Mouse (Mus musculus) heart, embryonic 16.5 days (tissue): Measurements from ENCODE around the gene 4930415O20Rik. TPM values are rescaled to one million over a fixed set of nuclear protein-coding genes. Genes with fewer than 3 reads are reported as not detected.
A peak's percentile ranks its signal among the peaks of the same experiment; 100 is the strongest.

Experiments
- ATAC-seq: fragments of 200-750 bp; cut with Nextera tagmentation; replicated peaks from 2 replicates; pipeline ENCODE4 v1.8.0; 2017; ENCODE audit warnings: moderate number of reproducible peaks; ENCODE audit not compliant: insufficient read depth, low FRiP score; ENCODE audit errors: extremely low read depth
- H3K27ac ChIP-seq: fragments of 300-500 bp; sonication (generic); 2 replicates; pipeline ENCODE4 v1.5.1; 2014; ENCODE audit warnings: mild to moderate bottlenecking, low read length, control low read depth, moderate library complexity
- H3K27me3 ChIP-seq: fragments of 300-500 bp; sonication (generic); 2 replicates; pipeline ENCODE4 v1.6.1; 2014; ENCODE audit warnings: low read length, mixed read lengths; ENCODE audit not compliant: control insufficient read depth, insufficient read depth
- H3K36me3 ChIP-seq: fragments of 300-500 bp; sonication (generic); 2 replicates; pipeline ENCODE4 v1.6.1; 2014; ENCODE audit not compliant: control insufficient read depth, insufficient read depth
- H3K4me1 ChIP-seq: fragments of 300-500 bp; sonication (generic); 2 replicates; pipeline ENCODE4 v1.6.1; 2014; ENCODE audit warnings: low read length, mixed read lengths; ENCODE audit not compliant: control insufficient read depth, insufficient read depth
- H3K4me2 ChIP-seq: fragments of 300-500 bp; sonication (generic); 2 replicates; pipeline ENCODE4 v1.6.1; 2014; ENCODE audit warnings: low read depth, mild to moderate bottlenecking, control low read depth, low read length
- H3K4me3 ChIP-seq: fragments of 300-500 bp; sonication (generic); 2 replicates; pipeline ENCODE4 v1.5.1; 2014; ENCODE audit warnings: mild to moderate bottlenecking, control low read depth, low read length
- H3K9ac ChIP-seq: fragments of 300-500 bp; sonication (generic); 2 replicates; pipeline ENCODE4 v1.6.1; 2014; ENCODE audit warnings: low read length, control low read depth
- H3K9me3 ChIP-seq: fragments of 300-500 bp; sonication (generic); replicated peaks from 2 replicates; pipeline ENCODE4 v1.6.1; 2016; ENCODE audit warnings: low read length; ENCODE audit not compliant: control insufficient read depth
- WGBS: fragments of 180-500 bp; shearing (Covaris S2); extraction: QIAGEN DNeasy Blood & Tissue Kit; methylation state at CpG from one replicate; pipeline ENCODE4 v1.1.7; 2014; 5-methylcytosine and 5-hydroxymethylcytosine counted together
- polyA plus RNA-seq: library from polyadenylated mRNA; unstranded; fragments of >200 nt; fragmentation: Nextera tagmentation; extraction: Ambion mirVana; gene quantifications from 2 replicates; pipeline ENCODE4 v1.2.1, GENCODE M21; 2015

The 4930415O20Rik gene
- polyA plus RNA-seq, 1 experiment from 2014 or later, result 0.64 TPM

DNA sequence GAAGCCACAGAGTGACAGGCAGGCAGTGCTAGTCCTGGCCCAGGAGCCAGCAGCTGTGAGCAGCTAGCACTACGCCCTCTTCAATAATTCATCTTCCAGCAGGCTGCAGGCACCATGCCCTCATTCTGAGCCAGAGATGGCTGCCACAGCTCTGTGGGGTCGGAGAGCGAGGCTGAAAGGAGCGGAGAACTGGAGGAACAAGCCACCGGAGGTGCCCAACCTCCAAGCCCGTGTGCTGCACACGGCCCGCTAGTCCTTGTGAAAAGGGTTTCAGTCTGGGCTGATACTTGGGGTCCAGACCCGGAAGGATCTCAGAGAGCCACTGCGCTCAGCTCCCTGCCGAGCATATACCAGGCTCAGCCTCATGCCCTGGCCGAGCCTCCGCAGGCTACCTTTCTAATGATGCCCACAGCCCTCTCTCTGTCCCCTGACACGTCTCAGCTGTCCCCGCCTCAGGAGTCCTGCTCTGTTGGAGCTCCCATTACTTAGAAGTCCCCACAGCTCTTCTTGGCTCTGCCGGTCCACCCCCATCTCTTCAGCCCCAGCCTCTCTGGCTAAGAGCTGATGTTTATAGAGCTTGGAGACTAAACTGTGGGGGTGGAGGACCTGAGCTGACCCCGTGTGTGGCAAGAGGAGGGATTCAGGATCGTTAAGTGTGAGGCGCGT, 57.9 kb downstream of the 4930415O20Rik start:
- Histone ChIP-seq H3K9ac (peak overlapping the region; percentile 11), H3K4me1 (peaks cover 37% of the 10 kb centered on the region), H3K4me2 (peak overlapping the region; percentile 49), H3K36me3 (no peaks in the 10 kb centered on the region), H3K4me3 (peak overlapping the region; percentile 26), H3K9me3 (0 out of 2 replicates have a peak, but pooled peaks cover 2% of the 10 kb centered on the region), H3K27me3 (peaks cover 39% of the 10 kb centered on the region), H3K27ac (no peak overlapping the region)
- ATAC-seq, result no peak
- 14% methylated on average over 20 of the region's 20 CpGs for WGBS

DNA sequence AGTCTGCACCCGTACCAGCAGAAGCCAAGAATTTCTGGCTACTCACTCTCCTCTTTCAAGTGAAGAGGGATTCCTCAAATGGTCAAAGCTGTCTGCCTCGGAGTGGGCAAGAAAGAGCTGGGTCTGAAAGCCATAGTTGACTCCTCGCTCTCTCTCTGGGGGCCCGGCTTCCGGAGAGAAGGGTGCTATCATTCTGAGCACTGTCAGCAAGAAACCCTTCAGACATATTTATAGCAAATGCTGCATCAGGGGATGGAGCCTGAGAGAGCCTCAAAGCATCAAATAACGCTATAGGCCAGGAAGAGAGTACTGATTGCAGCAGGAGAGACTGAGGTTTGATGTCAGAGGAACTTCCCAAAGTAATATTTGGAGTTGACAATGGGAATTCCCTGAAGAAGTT, 58.7 kb downstream of the 4930415O20Rik start:
- H3K9me3 ChIP-seq, result no peaks in the 10 kb centered on the region
- H3K4me3 ChIP-seq, result no peak overlapping the region
- H3K27ac ChIP-seq, result no peak overlapping the region
- WGBS, result 26% methylated on average over 6 of the region's 6 CpGs
- H3K27me3 ChIP-seq, result peaks cover 46% of the 10 kb centered on the region
- no peak for ATAC-seq
- 0 out of 2 replicates have a peak overlapping the region, but pooled peaks have one; percentile 11 for H3K9ac ChIP-seq
- no peaks in the 10 kb centered on the region for H3K36me3 ChIP-seq
- peak overlapping the region; percentile 49; the same call in 1 of the 2 replicates for H3K4me2 ChIP-seq
- H3K4me1 ChIP-seq, result peaks cover 43% of the 10 kb centered on the region

- Histone ChIP-seq H3K9ac (peak within 1 kb of the TSS; percentile 62), H3K27me3 (peaks cover 51% of the 10 kb centered on the region)
- ATAC-seq, result no peak
Measured at GRCm38 (mm10) chr15:98630540-98630939, 59.7 kb downstream of the 4930415O20Rik start, which contains the start of gene Cacnb3. TSS of gene Cacnb3 (plus strand) at chr15:98630840.

DNA sequence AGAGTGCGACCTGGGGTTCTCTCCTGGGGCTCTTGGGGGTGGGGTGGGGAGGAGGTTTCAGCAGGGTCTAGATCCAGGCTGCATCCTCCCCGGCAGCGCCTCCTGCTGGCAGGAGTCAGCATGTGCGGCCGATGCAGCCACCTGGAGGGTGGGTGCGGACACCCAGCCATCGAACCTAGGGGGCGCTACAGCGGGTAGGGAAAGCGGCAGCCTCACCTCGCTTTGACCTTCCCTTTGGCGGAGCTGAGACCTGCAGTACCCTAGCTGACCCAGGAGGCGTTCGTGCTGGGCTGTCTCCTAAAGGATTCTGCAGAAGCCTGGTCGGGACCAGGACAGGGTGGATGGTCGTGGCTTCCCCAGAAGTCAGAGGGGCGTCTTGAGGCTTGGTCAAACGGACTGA, 60.7 kb downstream of the 4930415O20Rik start:
- peaks cover 47% of the 10 kb centered on the region for H3K4me1 ChIP-seq
- peak overlapping the region; percentile 62 for H3K9ac ChIP-seq
- peak overlapping the region; percentile 55 for H3K4me3 ChIP-seq
- H3K4me2 ChIP-seq, result peak overlapping the region; percentile 75
- 1% methylated on average over 18 of the region's 18 CpGs for WGBS
- H3K27ac ChIP-seq, result no peak overlapping the region
- H3K27me3 ChIP-seq, result peaks cover 52% of the 10 kb centered on the region
- ATAC-seq, result 0 out of 2 replicates have a peak, but pooled peaks have one; percentile 10
- H3K36me3 ChIP-seq, result no peaks in the 10 kb centered on the region
- no peaks in the 10 kb centered on the region for H3K9me3 ChIP-seq

More at GRCm38 (mm10) chr15:98630540-98630939, 59.7 kb downstream of the 4930415O20Rik start, which contains the start of gene Cacnb3:
- Histone ChIP-seq H3K36me3 (no peaks in the 10 kb centered on the region), H3K4me2 (peak within 1 kb of the TSS; percentile 75), H3K27ac (no peak within 1 kb of the TSS), H3K9me3 (no peaks in the 10 kb centered on the region), H3K4me3 (peak within 1 kb of the TSS; percentile 55), H3K4me1 (peaks cover 49% of the 10 kb centered on the region)
- WGBS, result 30% methylated on average over 4 of the region's 4 CpGs

DNA sequence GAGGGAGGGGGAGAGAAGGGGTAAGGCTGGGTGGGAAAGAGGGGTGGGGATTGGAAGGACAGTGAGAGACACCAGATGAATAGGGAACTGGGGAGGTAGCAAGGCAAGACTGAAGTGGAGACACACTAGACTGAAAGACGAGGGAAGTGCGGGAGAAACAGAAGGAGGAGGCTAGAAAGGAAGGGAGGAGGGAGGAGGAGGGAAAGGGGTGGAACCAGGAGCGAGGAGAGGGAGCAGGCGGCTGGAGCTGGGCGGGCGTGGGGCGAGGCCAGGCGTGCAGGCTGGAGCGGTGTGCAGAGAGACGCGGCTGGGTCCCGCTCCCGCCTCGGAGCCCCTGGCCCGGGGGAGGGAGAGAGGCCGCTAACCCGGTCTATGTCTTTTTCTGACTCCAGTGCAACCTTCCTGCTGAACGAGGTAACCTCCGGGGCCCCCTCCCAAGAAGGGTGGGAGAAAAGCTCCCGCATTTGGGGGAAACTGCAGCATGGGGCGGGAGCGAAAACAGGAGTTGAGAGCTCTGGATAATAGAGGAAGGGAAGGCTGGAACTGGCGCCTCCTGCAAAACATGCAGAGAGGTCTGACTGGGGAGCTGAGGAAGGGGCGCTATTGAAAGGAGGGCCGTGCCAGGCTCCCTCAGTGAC, 61.4 kb downstream of the 4930415O20Rik start:
- ATAC-seq, result peak; percentile 66

GRCm38 (mm10) chr15:98632921-98633320, 62.1 kb downstream of the 4930415O20Rik start:
- Histone ChIP-seq H3K4me1 (peaks cover 46% of the 10 kb centered on the region), H3K4me2 (peak overlapping the region; percentile 99), H3K36me3 (no peaks in the 10 kb centered on the region), H3K27ac (no peak overlapping the region), H3K9me3 (no peaks in the 10 kb centered on the region), H3K27me3 (peaks cover 52% of the 10 kb centered on the region), H3K4me3 (peak overlapping the region; percentile 76), H3K9ac (no peak overlapping the region)
- ATAC-seq, result no peak
- WGBS, result 2% methylated on average over 4 of the region's 4 CpGs

More for the DNA sequence above, 61.4 kb downstream of the 4930415O20Rik start:
- Histone ChIP-seq H3K4me1 (peaks cover 46% of the 10 kb centered on the region), H3K27me3 (peaks cover 55% of the 10 kb centered on the region), H3K4me2 (peak overlapping the region; percentile 75), H3K36me3 (no peaks in the 10 kb centered on the region), H3K9me3 (no peaks in the 10 kb centered on the region), H3K4me3 (peak overlapping the region; percentile 55), H3K27ac (0 out of 2 replicates have a peak overlapping the region, but pooled peaks have one; percentile 10), H3K9ac (peak overlapping the region; percentile 62)
- 0% methylated on average over 23 of the region's 25 CpGs for WGBS

DNA sequence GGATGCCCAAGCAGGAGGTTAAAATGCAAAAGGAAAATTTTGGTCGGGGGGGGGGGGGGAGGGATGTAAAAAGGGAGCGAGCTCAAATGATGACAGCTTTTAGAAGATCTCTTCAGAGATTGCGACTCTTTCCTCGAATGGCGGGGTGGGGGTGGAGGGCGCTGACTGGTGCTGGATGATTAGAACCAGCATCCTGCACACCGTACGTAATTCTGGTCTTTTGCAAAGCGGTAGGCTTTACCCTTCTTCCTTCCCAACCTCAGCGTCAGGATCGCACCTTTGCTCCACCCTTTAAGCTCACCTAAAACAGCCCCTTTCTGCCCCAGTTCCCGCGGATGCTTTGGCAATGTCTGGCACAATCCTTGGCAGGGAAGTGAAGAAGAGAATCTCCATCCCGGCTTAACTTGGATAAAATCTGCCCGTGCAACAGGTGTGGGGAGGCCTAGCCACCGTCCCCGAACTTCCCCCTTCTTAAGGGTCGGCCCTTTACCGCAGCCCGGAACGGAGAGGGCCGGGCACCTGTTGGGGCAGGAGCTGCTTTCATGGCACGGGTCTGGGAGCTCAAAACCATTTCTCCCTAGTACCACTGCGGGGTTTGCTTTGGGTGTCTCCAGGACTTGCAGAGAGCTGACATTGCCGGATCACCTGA, 63.1 kb downstream of the 4930415O20Rik start:
- peaks cover 42% of the 10 kb centered on the region for H3K4me1 ChIP-seq

GRCm38 (mm10) chr15:98634541-98635081, 63.8 kb downstream of the 4930415O20Rik start:
- Histone ChIP-seq H3K27ac (no peak overlapping the region), H3K27me3 (peaks cover 43% of the 10 kb centered on the region), H3K36me3 (no peaks in the 10 kb centered on the region), H3K4me2 (peak overlapping the region; percentile 99), H3K9me3 (no peaks in the 10 kb centered on the region), H3K9ac (peak overlapping the region; percentile 72), H3K4me1 (peaks cover 37% of the 10 kb centered on the region), H3K4me3 (peak overlapping the region; percentile 76)
- WGBS, result under 1% methylated on average over 55 of the region's 65 CpGs
- ATAC-seq, result peak; percentile 61

More for the DNA sequence above, 63.1 kb downstream of the 4930415O20Rik start:
- H3K9me3 ChIP-seq, result no peaks in the 10 kb centered on the region
- peaks cover 49% of the 10 kb centered on the region for H3K27me3 ChIP-seq
- no peaks in the 10 kb centered on the region for H3K36me3 ChIP-seq
- no peak for ATAC-seq
- under 1% methylated on average over 25 of the region's 25 CpGs for WGBS
- peak overlapping the region; percentile 76 for H3K4me3 ChIP-seq
- peak overlapping the region; percentile 72 for H3K9ac ChIP-seq
- no peak overlapping the region for H3K27ac ChIP-seq
- peak overlapping the region; percentile 99 for H3K4me2 ChIP-seq
